Mouse (Mus musculus) ovary, postnatal 10 days (tissue): ENCODE results near the gene Vangl2.

ENCODE experiments used
- DNase-seq: peaks from one replicate; pipeline ENCODE4 v3.0.0; 2022; ENCODE audit warnings: low spot score

Gene Vangl2

DNA sequence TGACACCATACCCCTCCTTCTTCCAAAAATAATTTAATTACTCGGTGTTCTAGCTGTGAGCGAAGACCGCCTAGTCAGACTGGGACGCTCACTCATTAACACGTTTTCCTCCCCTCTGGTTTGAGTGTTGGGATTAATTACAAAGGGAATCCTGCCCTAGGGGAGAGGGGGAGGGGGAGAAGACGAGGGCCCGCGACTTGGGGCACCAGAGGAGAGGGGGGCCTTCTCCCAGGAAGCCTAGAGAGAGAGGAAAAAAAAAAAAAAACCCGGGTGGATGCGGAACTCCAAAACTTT, 488 bp downstream of the Vangl2 start:
- DNase-seq, result no peak

- DNase-seq, result peak; percentile 88
These were observed 1.0 kb downstream of the Vangl2 start for GRCm38 (mm10) chr1:172027010-172027808.

GRCm38 (mm10) chr1:172026201-172026901, 1.9 kb downstream of the Vangl2 start:
- DNase-seq, result no peak

DNA sequence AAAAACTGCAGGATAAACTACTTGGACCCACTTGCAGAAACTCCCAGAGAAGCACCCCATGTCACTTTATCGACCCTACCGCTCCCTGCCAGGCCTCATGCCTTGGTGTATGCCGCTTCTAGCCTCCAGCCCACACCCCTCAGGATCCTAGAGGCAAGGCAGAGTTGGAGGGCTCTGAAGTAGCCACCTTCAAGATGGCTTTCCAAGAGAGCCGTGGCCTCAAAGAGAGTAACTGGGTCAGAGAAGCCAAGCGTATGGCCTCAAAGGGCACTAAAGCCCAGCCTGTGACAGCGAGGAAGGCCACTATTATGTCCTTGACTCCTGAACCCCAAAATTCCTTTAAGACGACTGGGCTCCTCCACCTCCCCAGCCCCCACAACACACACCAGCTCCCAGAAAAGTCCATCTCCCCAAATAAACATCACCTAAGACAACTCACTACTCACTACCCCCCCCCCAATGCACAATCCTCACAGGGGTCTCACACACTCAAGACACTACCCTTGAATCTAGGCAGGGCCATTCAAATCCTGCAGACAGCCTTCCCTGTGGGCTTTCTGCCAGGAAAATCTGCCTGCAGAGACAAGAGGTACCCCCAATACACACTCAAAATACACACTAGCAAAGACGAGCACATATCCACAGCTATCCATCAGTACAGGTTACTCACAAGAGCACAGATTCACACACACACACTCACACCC, 2.9 kb downstream of the Vangl2 start:
- DNase-seq, result no peak

GRCm38 (mm10) chr1:172024140-172024895, 3.9 kb downstream of the Vangl2 start:
- no peak for DNase-seq

GRCm38 (mm10) chr1:172019863-172020521, 8.3 kb downstream of the Vangl2 start:
- DNase-seq, result no peak

- DNase-seq, result no peak
These were observed 8.9 kb downstream of the Vangl2 start for GRCm38 (mm10) chr1:172019339-172019738.

DNA sequence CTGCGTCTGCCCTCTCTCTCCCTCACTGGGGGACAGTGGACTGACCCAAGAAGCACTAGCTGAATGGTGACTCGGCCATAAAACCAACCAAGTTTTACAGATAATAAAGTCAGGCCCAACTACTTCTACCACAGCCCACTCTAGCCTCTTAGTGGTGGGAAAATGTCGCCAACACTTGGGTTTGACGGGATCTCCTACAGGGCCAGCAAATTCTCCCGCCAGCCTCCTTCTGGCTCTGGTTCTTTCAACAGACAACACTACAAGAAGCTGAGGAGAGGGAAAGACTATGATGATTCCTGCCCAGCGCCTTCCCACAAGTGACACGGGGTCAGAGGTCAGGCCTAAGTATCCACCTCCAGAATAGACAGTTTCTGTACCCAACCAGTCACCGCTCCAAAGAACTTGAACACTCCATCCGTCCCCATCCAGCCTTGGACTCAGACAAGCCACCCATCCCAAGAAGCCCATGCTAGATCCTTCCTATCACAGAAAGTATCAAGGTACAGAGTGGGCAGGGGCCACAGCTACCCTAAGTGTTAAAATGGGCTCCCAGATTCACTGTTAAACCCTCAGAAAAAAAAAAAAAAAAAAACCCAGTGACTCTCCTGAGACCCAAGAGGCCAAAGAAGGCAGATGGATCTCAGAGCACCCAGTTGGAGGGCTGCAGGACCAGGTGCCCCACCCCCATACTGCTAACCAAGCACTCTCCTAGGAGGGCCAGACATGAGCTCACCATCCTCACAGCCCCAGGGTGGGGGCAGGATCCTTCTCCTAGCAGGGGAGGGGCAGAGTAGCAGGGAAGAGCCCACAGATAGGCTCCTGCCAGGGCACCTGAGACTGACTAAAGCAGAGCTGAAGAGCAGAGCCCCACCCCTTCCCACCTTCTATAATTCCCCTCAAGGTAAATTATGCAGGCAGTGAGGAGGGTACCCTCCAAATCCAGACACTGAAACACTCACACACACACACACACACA, 9.6 kb downstream of the Vangl2 start:
- no peak for DNase-seq

DNA sequence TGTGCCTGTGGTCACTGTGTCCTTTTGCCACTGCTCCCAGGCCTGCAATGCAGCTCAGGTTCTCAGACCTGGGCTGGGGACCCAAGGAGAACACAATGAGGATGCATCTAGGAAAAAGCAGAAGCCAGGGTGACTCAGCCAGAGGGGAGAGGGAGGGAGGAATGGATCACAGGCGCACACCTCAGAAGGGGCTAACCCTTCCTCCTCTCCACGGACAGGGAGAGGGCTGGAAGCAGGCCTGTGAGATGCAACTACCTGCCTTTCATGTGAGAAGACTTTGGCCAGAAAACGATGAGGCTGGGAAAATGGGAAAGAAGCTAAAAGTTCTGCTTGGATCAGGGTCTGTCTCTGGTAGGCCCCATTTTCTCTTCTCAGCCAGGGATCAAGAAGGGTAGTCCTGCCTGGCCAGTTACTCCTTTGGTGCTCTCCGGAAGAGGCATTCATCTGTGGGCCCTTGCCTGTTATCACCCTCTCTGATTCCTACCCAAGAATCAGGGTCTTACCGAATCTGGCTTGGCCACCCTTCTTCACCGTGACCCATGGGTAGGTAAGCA, 10.7 kb downstream of the Vangl2 start:
- no peak for DNase-seq

DNA sequence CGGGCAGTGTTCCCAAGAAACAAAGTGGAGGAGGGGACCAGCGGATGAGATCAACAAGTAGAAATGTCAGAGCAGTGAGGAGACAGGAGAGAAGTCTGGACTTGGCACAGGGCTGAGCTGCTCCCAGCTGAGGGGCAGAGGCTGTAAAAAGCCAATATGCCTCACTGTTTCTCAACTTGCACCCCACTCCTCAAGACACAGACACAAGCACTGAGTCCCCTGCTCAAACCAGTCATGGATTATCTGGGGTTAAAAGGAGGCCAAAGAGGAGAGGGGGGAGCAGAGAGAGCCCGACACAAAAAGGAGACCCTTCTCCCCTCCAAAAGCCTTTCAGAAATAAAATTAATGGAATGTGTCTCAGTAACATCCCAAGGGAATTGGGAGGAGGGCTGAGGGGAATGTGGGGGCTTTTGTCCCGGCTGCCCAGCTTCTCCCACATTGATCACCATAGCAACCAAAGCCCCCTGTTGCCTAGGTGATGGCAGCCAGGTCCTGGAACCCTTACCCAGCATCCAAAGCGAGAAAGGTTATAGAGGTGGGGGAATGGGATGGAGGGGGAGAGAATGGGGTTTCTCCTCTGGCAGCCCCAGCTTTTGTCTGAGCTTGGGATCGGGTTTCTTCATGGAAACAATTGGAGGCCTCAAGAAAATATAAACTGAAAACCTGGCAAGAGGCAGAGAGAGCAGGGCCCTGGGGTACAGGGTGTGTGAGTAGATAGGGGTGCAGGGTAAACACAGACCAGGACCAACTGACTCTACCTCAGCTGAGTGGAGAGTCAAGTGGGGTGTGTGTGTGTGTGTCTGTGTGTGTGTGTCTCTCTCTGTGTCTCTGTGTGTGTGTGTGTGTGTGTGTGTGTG, 11.4 kb downstream of the Vangl2 start:
- no peak for DNase-seq

DNA sequence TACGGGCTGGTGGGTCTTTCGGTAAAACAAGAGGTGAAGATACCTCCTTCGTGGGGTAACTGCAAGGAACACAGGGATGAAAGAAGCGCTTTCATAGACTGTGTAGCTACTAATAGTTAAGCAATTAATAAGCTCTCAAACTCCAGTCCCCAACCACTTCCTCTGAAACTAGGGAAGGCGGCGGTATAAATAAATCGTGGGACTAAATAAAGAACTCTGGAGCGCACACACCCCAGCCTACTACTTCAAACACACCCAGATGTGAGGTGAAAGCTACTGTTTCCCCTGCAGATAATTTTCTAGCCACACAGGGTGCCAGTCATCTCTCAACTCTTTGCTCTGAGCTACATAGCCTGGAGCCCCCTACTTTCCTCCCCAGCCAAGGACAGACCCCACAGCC, 12.2 kb downstream of the Vangl2 start:
- DNase-seq, result no peak

DNA sequence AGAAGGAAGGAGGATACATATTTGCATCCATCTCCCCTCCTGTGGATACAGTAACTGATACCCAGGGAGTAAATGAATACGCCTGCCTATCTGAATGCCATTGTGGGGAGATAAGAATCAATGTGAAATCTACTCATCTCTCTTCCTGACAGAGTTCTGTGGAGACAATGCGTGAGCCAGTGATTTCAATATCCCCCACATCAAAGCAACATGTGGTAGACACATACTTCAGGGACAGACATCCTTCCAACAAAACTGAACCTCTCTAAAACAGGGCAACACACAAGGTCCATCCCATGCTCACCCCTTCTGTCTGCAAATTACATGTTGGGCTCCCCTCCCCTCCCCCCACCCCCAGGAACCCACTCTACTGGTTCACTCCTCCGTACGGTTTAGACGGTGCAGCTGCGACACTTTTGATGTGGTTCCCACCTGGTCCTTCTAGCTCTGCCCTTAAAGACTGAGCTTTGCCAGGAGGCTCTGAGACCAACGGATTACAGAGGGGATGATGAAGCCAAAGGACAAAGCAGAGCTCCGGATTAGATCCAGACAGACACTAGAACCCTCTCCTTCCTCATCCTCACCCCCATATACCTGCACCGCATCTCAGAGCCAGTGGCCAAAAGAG, 12.8 kb downstream of the Vangl2 start:
- DNase-seq, result no peak

DNA sequence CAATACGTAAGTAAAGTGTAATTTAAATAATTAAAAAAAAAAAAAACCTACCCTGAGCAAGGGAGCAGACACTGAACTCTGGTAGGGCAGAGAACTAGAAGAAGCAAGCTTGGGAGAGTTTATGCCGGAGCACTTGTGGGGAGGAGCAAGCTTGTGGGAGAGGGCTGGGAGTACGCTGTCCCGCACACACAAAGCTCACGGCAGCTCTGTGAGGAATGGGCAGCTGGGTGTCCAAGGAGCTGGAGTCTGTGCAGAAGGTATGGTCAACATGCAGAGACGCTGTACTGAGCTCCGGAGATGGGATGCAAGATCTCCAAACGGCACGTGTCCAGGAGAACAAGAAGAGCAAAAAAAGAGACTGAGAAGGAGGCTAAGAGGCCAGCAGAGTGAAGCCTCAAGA, 13.5 kb downstream of the Vangl2 start:
- DNase-seq, result no peak

DNA sequence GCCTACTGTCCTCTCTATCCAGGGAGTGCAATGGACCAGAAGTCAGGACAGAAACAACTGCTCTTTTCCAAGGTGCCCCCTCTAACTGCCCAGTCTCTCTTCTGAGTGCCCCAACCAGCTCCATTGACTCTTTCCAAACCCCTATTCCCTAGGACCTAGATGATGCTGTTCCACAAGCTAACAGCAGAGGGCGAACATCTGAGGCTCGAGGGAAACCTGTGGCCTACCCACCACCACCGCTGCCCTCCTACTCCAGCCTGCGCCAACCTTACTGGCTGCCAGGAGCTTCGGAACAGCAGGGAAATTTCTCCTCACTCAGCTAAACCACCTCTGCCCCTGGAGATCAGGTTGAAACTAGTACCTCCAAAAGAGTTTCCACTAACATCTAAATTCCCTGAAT, 16.2 kb downstream of the Vangl2 start:
- no peak for DNase-seq

GRCm38 (mm10) chr1:172010042-172010824, 18.0 kb downstream of the Vangl2 start:
- no peak for DNase-seq

DNA sequence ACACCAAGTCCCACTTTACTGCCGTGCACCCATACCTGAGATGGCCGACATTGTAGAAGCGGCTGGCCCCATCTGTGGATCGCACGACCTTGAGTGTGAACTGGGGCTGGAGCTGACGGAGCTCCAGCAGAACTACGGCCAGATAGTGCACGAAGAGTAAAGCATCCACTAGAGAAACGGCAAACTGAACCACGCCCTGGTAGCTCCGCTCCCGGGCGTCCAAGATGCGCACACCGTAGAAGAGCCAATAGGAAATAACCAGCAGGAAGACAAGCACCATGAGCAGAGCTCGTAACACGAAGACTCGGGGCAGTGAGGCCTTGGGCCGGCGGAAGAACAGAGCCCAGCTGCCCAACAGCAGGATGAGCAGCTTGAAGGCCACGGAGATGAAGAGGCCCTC, 18.8 kb downstream of the Vangl2 start:
- DNase-seq, result no peak

GRCm38 (mm10) chr1:172008351-172008750, 19.9 kb downstream of the Vangl2 start:
- DNase-seq, result no peak

GRCm38 (mm10) chr1:172007761-172008160, 20.5 kb downstream of the Vangl2 start:
- no peak for DNase-seq
